ENCODE assay signal across 8 mouse cellular contexts in genomic region chr10:81287513-81288157, GRCm38 (mm10). TPM values are rescaled to one million over a fixed set of nuclear protein-coding genes. Genes with fewer than 3 reads are reported as not detected.
DNase-seq lines count a peak whose midpoint lies in the region; ATAC-seq and TF ChIP-seq lines count a peak whose summit lies in the region.

No protein-coding gene starts in this region.

- TF ChIP-seq CTCF in lung, embryonic 14.5 days (IDR thresholded peaks at IDR 0.05; ENCODE audit: low read depth) = peak; percentile 94
- TF ChIP-seq CTCF in stomach, postnatal 0 days (IDR thresholded peaks at IDR 0.05; ENCODE audit: low read depth) = peak; percentile 92

- DNase-seq in heart, adult 11 months = peak; percentile 92
- DNase-seq in heart, adult 8-10 months (ENCODE audit: low spot score) = no peak
- peak; percentile 51 for DNase-seq in 3134 (ENCODE audit: extremely low read depth, insufficient read length, low spot score)
- DNase-seq in R1 (ENCODE audit: low read depth, low spot score) = peak; percentile 87
- DNase-seq in embryonic facial prominence, embryonic 11.5 days (ENCODE audit: low spot score) = peak; percentile 50
- DNase-seq in lung, embryonic 14.5 days = peak; percentile 60
- DNase-seq in stomach, postnatal 0 days (ENCODE audit: low spot score) = peak; percentile 83
- no peak for DNase-seq in forebrain, embryonic 14.5 days (ENCODE audit: low spot score)

- no peak overlapping the region for H3K9ac ChIP-seq in embryonic facial prominence, embryonic 11.5 days (replicated peaks; ENCODE audit: low read length)
- no peak overlapping the region for H3K9ac ChIP-seq in lung, embryonic 14.5 days
- no peak overlapping the region for H3K9ac ChIP-seq in stomach, postnatal 0 days (ENCODE audit: low read length)
- no peak overlapping the region for H3K9ac ChIP-seq in forebrain, embryonic 14.5 days (ENCODE audit: low read length)

- H3K27ac ChIP-seq in embryonic facial prominence, embryonic 11.5 days (replicated peaks; ENCODE audit: low read depth, low read length) = no peak overlapping the region
- H3K27ac ChIP-seq in lung, embryonic 14.5 days (ENCODE audit: low read depth) = no peak overlapping the region
- H3K27ac ChIP-seq in stomach, postnatal 0 days (replicated peaks) = peak overlapping the region; percentile 41; the same call in 1 of the 2 replicates
- H3K27ac ChIP-seq in forebrain, embryonic 14.5 days (ENCODE audit: low read depth, low read length) = no peak overlapping the region

- H3K9me3 ChIP-seq in embryonic facial prominence, embryonic 11.5 days (replicated peaks; ENCODE audit: control insufficient read depth, low read length) = no peaks in the 10 kb centered on the region
- no peaks in the 10 kb centered on the region for H3K9me3 ChIP-seq in lung, embryonic 14.5 days (ENCODE audit: low read depth, low read length)
- H3K9me3 ChIP-seq in stomach, postnatal 0 days (ENCODE audit: control insufficient read depth, low read length) = no peaks in the 10 kb centered on the region
- no peaks in the 10 kb centered on the region for H3K9me3 ChIP-seq in forebrain, embryonic 14.5 days (replicated peaks; ENCODE audit: control insufficient read depth, low read length)

- H3K4me3 ChIP-seq in embryonic facial prominence, embryonic 11.5 days (ENCODE audit: low read depth, low read length) = no peak overlapping the region
- no peak overlapping the region for H3K4me3 ChIP-seq in lung, embryonic 14.5 days (ENCODE audit: low read depth, low read length)
- H3K4me3 ChIP-seq in stomach, postnatal 0 days (ENCODE audit: low read depth, low read length) = peak overlapping the region; percentile 8; the same call in 1 of the 2 replicates
- no peak overlapping the region for H3K4me3 ChIP-seq in forebrain, embryonic 14.5 days (ENCODE audit: low read depth, low read length)

- H3K36me3 ChIP-seq in embryonic facial prominence, embryonic 11.5 days (replicated peaks; ENCODE audit: control insufficient read depth, insufficient read depth, low read depth, low read length) = no peaks in the 10 kb centered on the region
- no peaks in the 10 kb centered on the region for H3K36me3 ChIP-seq in lung, embryonic 14.5 days (ENCODE audit: insufficient read depth)
- H3K36me3 ChIP-seq in stomach, postnatal 0 days (ENCODE audit: control insufficient read depth, insufficient read depth, low read length) = no peaks in the 10 kb centered on the region
- no peaks in the 10 kb centered on the region for H3K36me3 ChIP-seq in forebrain, embryonic 14.5 days (ENCODE audit: control insufficient read depth, insufficient read depth, low read length)

- TF ChIP-seq EP300 in stomach, postnatal 0 days (optimal IDR thresholded peaks at IDR 0.05) = no peak

- H3K4me1 ChIP-seq in embryonic facial prominence, embryonic 11.5 days (ENCODE audit: control insufficient read depth, insufficient read depth, low read length) = no peaks in the 10 kb centered on the region
- H3K4me1 ChIP-seq in lung, embryonic 14.5 days (ENCODE audit: insufficient read depth) = 0 out of 2 replicates have a peak, but pooled peaks cover 2% of the 10 kb centered on the region
- H3K4me1 ChIP-seq in stomach, postnatal 0 days (replicated peaks; ENCODE audit: control insufficient read depth, insufficient read depth) = no peaks in the 10 kb centered on the region
- peaks cover 3% of the 10 kb centered on the region; the same call in 1 of the 2 replicates for H3K4me1 ChIP-seq in forebrain, embryonic 14.5 days (ENCODE audit: control insufficient read depth, insufficient read depth, low read length)

- no peak overlapping the region for H3K4me2 ChIP-seq in embryonic facial prominence, embryonic 11.5 days (ENCODE audit: low read depth, low read length)
- peak overlapping the region; percentile 33 for H3K4me2 ChIP-seq in lung, embryonic 14.5 days
- peak overlapping the region; percentile 38 for H3K4me2 ChIP-seq in stomach, postnatal 0 days (replicated peaks; ENCODE audit: low read depth)
- H3K4me2 ChIP-seq in forebrain, embryonic 14.5 days (ENCODE audit: low read length) = no peak overlapping the region

- H3K27me3 ChIP-seq in embryonic facial prominence, embryonic 11.5 days (ENCODE audit: control insufficient read depth, insufficient read depth, low read length) = peaks cover 47% of the 10 kb centered on the region
- peaks cover 43% of the 10 kb centered on the region for H3K27me3 ChIP-seq in lung, embryonic 14.5 days (ENCODE audit: insufficient read depth, low read length)
- H3K27me3 ChIP-seq in stomach, postnatal 0 days (ENCODE audit: control insufficient read depth, insufficient read depth, low read length) = no peaks in the 10 kb centered on the region
- peaks cover 7% of the 10 kb centered on the region; the same call in 1 of the 2 replicates for H3K27me3 ChIP-seq in forebrain, embryonic 14.5 days (replicated peaks; ENCODE audit: control insufficient read depth, insufficient read depth, low read length)

- ATAC-seq in embryonic facial prominence, embryonic 11.5 days (replicated peaks; ENCODE audit: insufficient number of reproducible peaks, low FRiP score, low TSS enrichment, low read depth) = no peak
- no peak for ATAC-seq in lung, embryonic 14.5 days (ENCODE audit: insufficient read depth)
- ATAC-seq in stomach, postnatal 0 days (ENCODE audit: low FRiP score, low TSS enrichment) = no peak
- ATAC-seq in forebrain, embryonic 14.5 days = no peak

- 58% methylated on average over 8 of the region's 8 CpGs for WGBS in embryonic facial prominence, embryonic 11.5 days
- WGBS in lung, embryonic 14.5 days = 56% methylated on average over 8 of the region's 8 CpGs
- WGBS in stomach, postnatal 0 days = 50% methylated on average over 8 of the region's 8 CpGs
- WGBS in forebrain, embryonic 14.5 days = 65% methylated on average over 8 of the region's 8 CpGs

RNA-seq across cellular contexts. Expression of gene Tjp3, which starts 3.7 kb away (rescaled TPM):
- under 1 TPM in 1 of 4 experiments, not detected in 3; 0.22 TPM for total RNA-seq in heart, adult 8-10 months (2022)
- polyA plus RNA-seq in embryonic facial prominence, embryonic 11.5 days (2014; fragmentation: Nextera tagmentation; extraction: Ambion mirVana) = 2.5 and 3.3 TPM in 2 replicates
- polyA plus RNA-seq in lung, embryonic 14.5 days (2014; fragmentation: Nextera tagmentation; extraction: Ambion mirVana) = 15.3 and 17.2 TPM in 2 replicates
- polyA plus RNA-seq in stomach, postnatal 0 days (2015; fragmentation: Nextera tagmentation; extraction: Ambion mirVana) = 42.5 and 46.0 TPM in 2 replicates
- polyA plus RNA-seq in forebrain, embryonic 14.5 days (2014; fragmentation: Nextera tagmentation; extraction: Ambion mirVana) = 4.8 and 7.0 TPM in 2 replicates

RNA-seq across cellular contexts. Expression of gene Pip5k1c, which starts 5.1 kb away (rescaled TPM):
- total RNA-seq in heart, adult 8-10 months (2022) = 10 to 100 TPM; 25.7 to 29.5 (median 26.8) TPM
- 41.5 and 46.6 TPM in 2 replicates for polyA plus RNA-seq in embryonic facial prominence, embryonic 11.5 days (2014; fragmentation: Nextera tagmentation; extraction: Ambion mirVana)
- 50.8 and 58.6 TPM in 2 replicates for polyA plus RNA-seq in lung, embryonic 14.5 days (2014; fragmentation: Nextera tagmentation; extraction: Ambion mirVana)
- polyA plus RNA-seq in stomach, postnatal 0 days (2015; fragmentation: Nextera tagmentation; extraction: Ambion mirVana) = 19.1 and 21.1 TPM in 2 replicates
- 76.4 and 114 TPM in 2 replicates for polyA plus RNA-seq in forebrain, embryonic 14.5 days (2014; fragmentation: Nextera tagmentation; extraction: Ambion mirVana)

RNA-seq across cellular contexts. Expression of gene Apba3, which starts 20.9 kb away (rescaled TPM):
- total RNA-seq in heart, adult 8-10 months (2022) = 100 to 1,000 TPM; 105 to 122 (median 112) TPM
- polyA plus RNA-seq in embryonic facial prominence, embryonic 11.5 days (2014; fragmentation: Nextera tagmentation; extraction: Ambion mirVana) = 35.3 and 41.3 TPM in 2 replicates
- 50.4 and 50.8 TPM in 2 replicates for polyA plus RNA-seq in lung, embryonic 14.5 days (2014; fragmentation: Nextera tagmentation; extraction: Ambion mirVana)
- polyA plus RNA-seq in stomach, postnatal 0 days (2015; fragmentation: Nextera tagmentation; extraction: Ambion mirVana) = 30.5 and 34.6 TPM in 2 replicates
- polyA plus RNA-seq in forebrain, embryonic 14.5 days (2014; fragmentation: Nextera tagmentation; extraction: Ambion mirVana) = 30.5 and 36.8 TPM in 2 replicates

RNA-seq across cellular contexts. Expression of gene Mrpl54, which starts 20.9 kb away (rescaled TPM):
- total RNA-seq in heart, adult 8-10 months (2022) = 100 to 1,000 TPM; 105 to 124 (median 112) TPM
- 203 and 205 TPM in 2 replicates for polyA plus RNA-seq in embryonic facial prominence, embryonic 11.5 days (2014; fragmentation: Nextera tagmentation; extraction: Ambion mirVana)
- 222 and 223 TPM in 2 replicates for polyA plus RNA-seq in lung, embryonic 14.5 days (2014; fragmentation: Nextera tagmentation; extraction: Ambion mirVana)
- polyA plus RNA-seq in stomach, postnatal 0 days (2015; fragmentation: Nextera tagmentation; extraction: Ambion mirVana) = 210 and 215 TPM in 2 replicates
- 107 and 136 TPM in 2 replicates for polyA plus RNA-seq in forebrain, embryonic 14.5 days (2014; fragmentation: Nextera tagmentation; extraction: Ambion mirVana)

RNA-seq across cellular contexts. Expression of gene Cactin, which starts 33.3 kb away (rescaled TPM):
- total RNA-seq in heart, adult 8-10 months (2022) = 10 to 100 TPM; 14.4 to 19.2 (median 16.3) TPM
- polyA plus RNA-seq in embryonic facial prominence, embryonic 11.5 days (2014; fragmentation: Nextera tagmentation; extraction: Ambion mirVana) = 30.1 and 30.5 TPM in 2 replicates
- polyA plus RNA-seq in lung, embryonic 14.5 days (2014; fragmentation: Nextera tagmentation; extraction: Ambion mirVana) = 34.3 and 42.9 TPM in 2 replicates
- 16.2 and 16.6 TPM in 2 replicates for polyA plus RNA-seq in stomach, postnatal 0 days (2015; fragmentation: Nextera tagmentation; extraction: Ambion mirVana)
- polyA plus RNA-seq in forebrain, embryonic 14.5 days (2014; fragmentation: Nextera tagmentation; extraction: Ambion mirVana) = 16.8 and 22.2 TPM in 2 replicates

Comparison
In these comparisons a context has a peak if more than half of its experiments do, and no peak if none do; other contexts are left out.
1. DNase-seq: peak in heart, adult 11 months (single experiment), 3134 (single experiment), R1 (single experiment), embryonic facial prominence, embryonic 11.5 days (single experiment), lung, embryonic 14.5 days (single experiment) and stomach, postnatal 0 days (single experiment); none in heart, adult 8-10 months (single experiment) and forebrain, embryonic 14.5 days (single experiment).
2. H3K4me2 ChIP-seq: peak in lung, embryonic 14.5 days (single experiment) and stomach, postnatal 0 days (single experiment); none in embryonic facial prominence, embryonic 11.5 days (single experiment) and forebrain, embryonic 14.5 days (single experiment).